Mouse (Mus musculus) liver, postnatal 0 days (tissue): ENCODE results near the gene Pde4dip. TPM values are rescaled to one million over a fixed set of nuclear protein-coding genes. Genes with fewer than 3 reads are reported as not detected.

ENCODE experiments used
- ATAC-seq: fragments of 200-750 bp; cut with Nextera tagmentation; 2 replicates; pipeline ENCODE4 v1.8.0; 2017; ENCODE audit warnings: mild to moderate bottlenecking, moderate library complexity
- DNase-seq: peaks from one replicate; pipeline ENCODE4 v3.0.0-alpha.2; 2016
- H3K27ac ChIP-seq: fragments of 300-500 bp; sonication (generic); 2 replicates; pipeline ENCODE4 v1.5.1; 2014; ENCODE audit warnings: antibody characterized with exemption, moderate library complexity, mild to moderate bottlenecking, low read depth
- H3K27me3 ChIP-seq: fragments of 300-500 bp; sonication (generic); 2 replicates; pipeline ENCODE4 v1.6.1; 2014; ENCODE audit warnings: low read length, control low read depth, mixed read lengths; ENCODE audit not compliant: insufficient read depth
- H3K36me3 ChIP-seq: fragments of 300-500 bp; sonication (generic); replicated peaks from 2 replicates; pipeline ENCODE4 v1.6.1; 2014; ENCODE audit warnings: mild to moderate bottlenecking, control low read depth, low read length, moderate library complexity, mixed read lengths; ENCODE audit not compliant: insufficient read depth
- H3K4me1 ChIP-seq: fragments of 300-500 bp; sonication (generic); 2 replicates; pipeline ENCODE4 v1.6.1; 2014; ENCODE audit warnings: antibody characterized with exemption, mild to moderate bottlenecking, control low read depth; ENCODE audit not compliant: insufficient read depth
- H3K4me2 ChIP-seq: fragments of 300-500 bp; sonication (generic); 2 replicates; pipeline ENCODE4 v1.6.1; 2014; ENCODE audit warnings: low read depth, mild to moderate bottlenecking, low read length, moderate library complexity, mixed read lengths
- H3K4me3 ChIP-seq: fragments of 300-500 bp; sonication (generic); 2 replicates; pipeline ENCODE4 v1.5.1; 2014; ENCODE audit warnings: low read depth, low read length
- H3K9ac ChIP-seq: fragments of 300-500 bp; sonication (generic); replicated peaks from 2 replicates; pipeline ENCODE4 v1.6.1; 2014; ENCODE audit warnings: mild to moderate bottlenecking, moderate library complexity
- H3K9me3 ChIP-seq: fragments of 300-500 bp; sonication (generic); 2 replicates; pipeline ENCODE4 v1.6.1; 2016; ENCODE audit warnings: mild to moderate bottlenecking, control low read depth, low read length, mixed read lengths
- CTCF ChIP-seq: sonication (generic); IDR thresholded peaks from 2 replicates; pipeline ENCODE4 v1.5.1; 2016; ENCODE audit warnings: antibody characterized with exemption, low read depth
- EP300 ChIP-seq: IDR thresholded peaks from 2 replicates; pipeline ENCODE4 v1.6.1; 2016; ENCODE audit warnings: antibody characterized with exemption, low read depth, mild to moderate bottlenecking
- WGBS: fragments of 180-500 bp; shearing (Covaris S2); extraction: QIAGEN DNeasy Blood & Tissue Kit; methylation state at CpG from one replicate; pipeline ENCODE4 v1.1.7; 2014; ENCODE audit not compliant: insufficient replicate concordance; 5-methylcytosine and 5-hydroxymethylcytosine counted together
- polyA plus RNA-seq: library from polyadenylated mRNA; unstranded; fragments of >200 nt; fragmentation: Nextera tagmentation; extraction: Ambion mirVana; gene quantifications from 2 replicates; pipeline ENCODE4 v1.2.1, GENCODE M21; 2015

Pde4dip gene
- polyA plus RNA-seq, 1 experiment from 2014 or later, result 8.1 TPM

GRCm38 (mm10) chr3:97761168-97761567 is 127.3 kb downstream of the Pde4dip start:
- H3K4me1 ChIP-seq, result peaks cover 13% of the 10 kb centered on the region
- DNase-seq (no peak), ATAC-seq (no peak)
- no peaks in the 10 kb centered on the region for H3K27me3 ChIP-seq
- no peak overlapping the region for H3K9ac ChIP-seq
- H3K4me3 ChIP-seq, result no peak overlapping the region
- H3K9me3 ChIP-seq, result no peaks in the 10 kb centered on the region
- H3K36me3 ChIP-seq, result peaks cover 5% of the 10 kb centered on the region; the same call in 1 of the 2 replicates
- H3K4me2 ChIP-seq, result no peak overlapping the region
- TF ChIP-seq EP300 (no peak), CTCF (no peak)
- 60% methylated on average over 5 of the region's 5 CpGs for WGBS
- H3K27ac ChIP-seq, result no peak overlapping the region

GRCm38 (mm10) chr3:97759846-97760245 is 128.7 kb downstream of the Pde4dip start:
- H3K36me3 ChIP-seq, result peaks cover 13% of the 10 kb centered on the region
- WGBS, result 71% methylated on average over 5 of the region's 5 CpGs
- no peak for DNase-seq
- ATAC-seq, result no peak
- TF ChIP-seq CTCF (no peak), EP300 (no peak)
- H3K4me3 ChIP-seq, result no peak overlapping the region
- H3K4me1 ChIP-seq, result peaks cover 13% of the 10 kb centered on the region
- H3K27ac ChIP-seq, result no peak overlapping the region
- H3K9ac ChIP-seq, result no peak overlapping the region
- no peaks in the 10 kb centered on the region for H3K9me3 ChIP-seq
- H3K4me2 ChIP-seq, result no peak overlapping the region
- no peaks in the 10 kb centered on the region for H3K27me3 ChIP-seq

GRCm38 (mm10) chr3:97757501-97757900 is 131.0 kb downstream of the Pde4dip start:
- H3K4me1 ChIP-seq, result peaks cover 13% of the 10 kb centered on the region
- H3K4me3 ChIP-seq, result no peak overlapping the region
- WGBS, result 78% methylated on average over 10 of the region's 10 CpGs
- 0 out of 2 replicates have a peak overlapping the region, but pooled peaks have one; percentile 40 for H3K4me2 ChIP-seq
- no peaks in the 10 kb centered on the region for H3K27me3 ChIP-seq
- peak overlapping the region; percentile 81 for H3K27ac ChIP-seq
- ATAC-seq (no peak), DNase-seq (no peak)
- TF ChIP-seq CTCF (no peak), EP300 (no peak)
- peaks cover 29% of the 10 kb centered on the region for H3K36me3 ChIP-seq
- H3K9me3 ChIP-seq, result no peaks in the 10 kb centered on the region
- no peak overlapping the region for H3K9ac ChIP-seq

GRCm38 (mm10) chr3:97756283-97757074 is 132.0 kb downstream of the Pde4dip start:
- Histone ChIP-seq H3K4me2 (peak overlapping the region; percentile 40; the same call in 1 of the 2 replicates), H3K27ac (peak overlapping the region; percentile 81)
- ATAC-seq, result peak; percentile 98

GRCm38 (mm10) chr3:97755411-97755810 is 133.1 kb downstream of the Pde4dip start:
- H3K4me2 ChIP-seq, result no peak overlapping the region
- H3K27ac ChIP-seq, result 0 out of 2 replicates have a peak overlapping the region, but pooled peaks have one; percentile 81
- no peaks in the 10 kb centered on the region for H3K27me3 ChIP-seq
- H3K4me1 ChIP-seq, result peaks cover 5% of the 10 kb centered on the region; the same call in 1 of the 2 replicates
- H3K9ac ChIP-seq, result no peak overlapping the region
- DNase-seq, result no peak
- H3K9me3 ChIP-seq, result no peaks in the 10 kb centered on the region
- peaks cover 40% of the 10 kb centered on the region for H3K36me3 ChIP-seq
- 80% methylated on average over 14 of the region's 14 CpGs for WGBS
- no peak overlapping the region for H3K4me3 ChIP-seq
- TF ChIP-seq EP300 (no peak), CTCF (no peak)
- no peak for ATAC-seq

More at GRCm38 (mm10) chr3:97756283-97757074, 132.0 kb downstream of the Pde4dip start:
- H3K4me1 ChIP-seq, result peaks cover 9% of the 10 kb centered on the region
- H3K27me3 ChIP-seq, result no peaks in the 10 kb centered on the region
- no peaks in the 10 kb centered on the region for H3K9me3 ChIP-seq
- H3K36me3 ChIP-seq, result peaks cover 37% of the 10 kb centered on the region
- H3K4me3 ChIP-seq, result no peak overlapping the region
- 74% methylated on average over 20 of the region's 20 CpGs for WGBS
- no peak overlapping the region; the same call in 1 of the 2 replicates for H3K9ac ChIP-seq
- DNase-seq, result peak; percentile 54
- TF ChIP-seq CTCF (peak; percentile 34), EP300 (peak; percentile 66)

GRCm38 (mm10) chr3:97752901-97753300 is 135.6 kb downstream of the Pde4dip start:
- DNase-seq (no peak), ATAC-seq (no peak)
- no peak overlapping the region for H3K4me3 ChIP-seq
- H3K4me1 ChIP-seq, result peaks cover 5% of the 10 kb centered on the region; the same call in 1 of the 2 replicates
- H3K36me3 ChIP-seq, result peaks cover 48% of the 10 kb centered on the region
- no peak overlapping the region for H3K9ac ChIP-seq
- no peak overlapping the region for H3K27ac ChIP-seq
- 91% methylated on average over 3 of the region's 3 CpGs for WGBS
- TF ChIP-seq CTCF (no peak), EP300 (no peak)
- H3K4me2 ChIP-seq, result no peak overlapping the region
- H3K27me3 ChIP-seq, result no peaks in the 10 kb centered on the region
- no peaks in the 10 kb centered on the region for H3K9me3 ChIP-seq
